Mouse (Mus musculus): ENCODE results near the gene Slc39a11.
A peak's percentile ranks its signal among the peaks of the same experiment; 100 is the strongest.

GRCm38 (mm10) chr11:113296162-113296561 is 353.7 kb downstream of the Slc39a11 start:
- TF ChIP-seq CTCF (IDR thresholded peaks at IDR 0.05; ENCODE audit: low read depth): peak; percentile 75
- no peak for TF ChIP-seq EP300 (IDR thresholded peaks at IDR 0.05; ENCODE audit: low read depth)
